Mouse (Mus musculus): Measurements from ENCODE around the gene Mocs3. TPM values are rescaled to one million over a fixed set of nuclear protein-coding genes. Genes with fewer than 3 reads are reported as not detected.

The Mocs3 gene
- total and polyA plus RNA-seq, 2 experiments from 2014 or later: 3.8 to 6.0 TPM

GRCm38 (mm10) chr2:168260900-168261299 is 30.5 kb downstream of the Mocs3 start:
- H3K9ac ChIP-seq (replicated peaks; ENCODE audit: low read depth, low read length): no peak overlapping the region
- H3K27me3 ChIP-seq (ENCODE audit: control insufficient read depth, insufficient read depth, low read length): peaks cover 40% of the 10 kb centered on the region
- no peaks in the 10 kb centered on the region for H3K9me3 ChIP-seq (replicated peaks; ENCODE audit: control insufficient read depth, low read length)
- no peak for DNase-seq (ENCODE audit: low spot score)
- no peak overlapping the region for H3K27ac ChIP-seq (ENCODE audit: low read depth)
- no peak for ATAC-seq (ENCODE audit: insufficient read depth, low read depth)
- WGBS: 85% methylated on average over 10 of the region's 10 CpGs
- no peak overlapping the region for H3K4me2 ChIP-seq (ENCODE audit: low read depth, low read length)
- no peaks in the 10 kb centered on the region for H3K4me1 ChIP-seq (ENCODE audit: control insufficient read depth, insufficient read depth)
- H3K36me3 ChIP-seq (replicated peaks; ENCODE audit: control insufficient read depth, insufficient read depth, low read length): no peaks in the 10 kb centered on the region
- TF ChIP-seq EP300 (IDR thresholded peaks at IDR 0.05; ENCODE audit: low read depth) (no peak), CTCF (IDR thresholded peaks at IDR 0.05; ENCODE audit: low read depth) (no peak)
- no peak overlapping the region for H3K4me3 ChIP-seq (ENCODE audit: low read depth, low read length)

- peaks cover 53% of the 10 kb centered on the region for H3K27me3 ChIP-seq (ENCODE audit: control insufficient read depth, insufficient read depth, low read length)
- 29% methylated on average over 7 of the region's 7 CpGs for WGBS
- H3K4me3 ChIP-seq (ENCODE audit: low read depth, low read length): no peak overlapping the region
- no peak overlapping the region for H3K27ac ChIP-seq (ENCODE audit: low read depth)
- no peak for TF ChIP-seq EP300 (IDR thresholded peaks at IDR 0.05; ENCODE audit: low read depth)
- TF ChIP-seq CTCF (IDR thresholded peaks at IDR 0.05; ENCODE audit: low read depth): peak; percentile 36
- no peak overlapping the region for H3K4me2 ChIP-seq (ENCODE audit: low read depth, low read length)
- ATAC-seq (ENCODE audit: insufficient read depth, low read depth) (no peak), DNase-seq (ENCODE audit: low spot score) (no peak)
- H3K9me3 ChIP-seq (replicated peaks; ENCODE audit: control insufficient read depth, low read length): no peaks in the 10 kb centered on the region
- no peaks in the 10 kb centered on the region for H3K4me1 ChIP-seq (ENCODE audit: control insufficient read depth, insufficient read depth)
- H3K9ac ChIP-seq (replicated peaks; ENCODE audit: low read depth, low read length): no peak overlapping the region
- H3K36me3 ChIP-seq (replicated peaks; ENCODE audit: control insufficient read depth, insufficient read depth, low read length): no peaks in the 10 kb centered on the region
Measured at GRCm38 (mm10) chr2:168268033-168268432, 37.6 kb downstream of the Mocs3 start.

- H3K4me3 ChIP-seq (ENCODE audit: low read depth, low read length): no peak overlapping the region
- no peak overlapping the region for H3K27ac ChIP-seq (ENCODE audit: low read depth)
- 15% methylated on average over 9 of the region's 9 CpGs for WGBS
- TF ChIP-seq CTCF (IDR thresholded peaks at IDR 0.05; ENCODE audit: low read depth): no peak
- no peak for TF ChIP-seq EP300 (IDR thresholded peaks at IDR 0.05; ENCODE audit: low read depth)
- peaks cover 82% of the 10 kb centered on the region for H3K27me3 ChIP-seq (ENCODE audit: control insufficient read depth, insufficient read depth, low read length)
- H3K9ac ChIP-seq (replicated peaks; ENCODE audit: low read depth, low read length): no peak overlapping the region
- no peaks in the 10 kb centered on the region for H3K9me3 ChIP-seq (replicated peaks; ENCODE audit: control insufficient read depth, low read length)
- H3K36me3 ChIP-seq (replicated peaks; ENCODE audit: control insufficient read depth, insufficient read depth, low read length): no peaks in the 10 kb centered on the region
- H3K4me2 ChIP-seq (ENCODE audit: low read depth, low read length): no peak overlapping the region
- no peaks in the 10 kb centered on the region for H3K4me1 ChIP-seq (ENCODE audit: control insufficient read depth, insufficient read depth)
- DNase-seq (ENCODE audit: low spot score) (no peak), ATAC-seq (ENCODE audit: insufficient read depth, low read depth) (no peak)
Measured at GRCm38 (mm10) chr2:168273387-168273786, 43.0 kb downstream of the Mocs3 start.

- Histone ChIP-seq H3K27ac (ENCODE audit: low read depth) (no peak overlapping the region), H3K9ac (replicated peaks; ENCODE audit: low read depth, low read length) (no peak overlapping the region), H3K36me3 (replicated peaks; ENCODE audit: control insufficient read depth, insufficient read depth, low read length) (no peaks in the 10 kb centered on the region), H3K4me3 (ENCODE audit: low read depth, low read length) (no peak overlapping the region), H3K9me3 (replicated peaks; ENCODE audit: control insufficient read depth, low read length) (no peaks in the 10 kb centered on the region), H3K4me1 (ENCODE audit: control insufficient read depth, insufficient read depth) (no peaks in the 10 kb centered on the region), H3K4me2 (ENCODE audit: low read depth, low read length) (no peak overlapping the region), H3K27me3 (ENCODE audit: control insufficient read depth, insufficient read depth, low read length) (peaks cover 85% of the 10 kb centered on the region)
- DNase-seq (ENCODE audit: low spot score) (peak; percentile 40), ATAC-seq (ENCODE audit: insufficient read depth, low read depth) (no peak)
- WGBS: 8% methylated on average over 11 of the region's 11 CpGs
- TF ChIP-seq EP300 (IDR thresholded peaks at IDR 0.05; ENCODE audit: low read depth): no peak
- TF ChIP-seq CTCF (IDR thresholded peaks at IDR 0.05; ENCODE audit: low read depth): peak; percentile 71
Measured at GRCm38 (mm10) chr2:168274374-168274935, 44.0 kb downstream of the Mocs3 start.

GRCm38 (mm10) chr2:168280729-168281581 is 50.5 kb downstream of the Mocs3 start:
- Histone ChIP-seq H3K4me2 (ENCODE audit: low read depth, low read length) (peak overlapping the region; percentile 72), H3K4me1 (ENCODE audit: control insufficient read depth, insufficient read depth) (peaks cover 5% of the 10 kb centered on the region; the same call in 1 of the 2 replicates), H3K36me3 (replicated peaks; ENCODE audit: control insufficient read depth, insufficient read depth, low read length) (no peaks in the 10 kb centered on the region), H3K27me3 (ENCODE audit: control insufficient read depth, insufficient read depth, low read length) (peaks cover 89% of the 10 kb centered on the region), H3K9me3 (replicated peaks; ENCODE audit: control insufficient read depth, low read length) (peaks cover 4% of the 10 kb centered on the region; the same call in 1 of the 2 replicates), H3K27ac (ENCODE audit: low read depth) (no peak overlapping the region), H3K4me3 (ENCODE audit: low read depth, low read length) (peak overlapping the region; percentile 48), H3K9ac (replicated peaks; ENCODE audit: low read depth, low read length) (no peak overlapping the region)
- no peak for TF ChIP-seq CTCF (IDR thresholded peaks at IDR 0.05; ENCODE audit: low read depth)
- no peak for TF ChIP-seq EP300 (IDR thresholded peaks at IDR 0.05; ENCODE audit: low read depth)
- ATAC-seq (ENCODE audit: insufficient read depth, low read depth): no peak; the same call in 1 of the 2 replicates
- DNase-seq (ENCODE audit: low spot score): no peak
- whole genome bisulfite sequencing: under 1% methylated on average over 80 of the region's 82 CpGs
